Mouse (Mus musculus): Measurements from ENCODE around the gene Bend4. TPM values are rescaled to one million over a fixed set of nuclear protein-coding genes. Genes with fewer than 3 reads are reported as not detected.

Gene Bend4
- polyA plus RNA-seq, 1 experiment = 3.0 TPM

- Histone ChIP-seq H3K4me3 (ENCODE audit: insufficient read depth, low read length) (no peak overlapping the region), H3K27ac (ENCODE audit: insufficient read depth, low read length) (no peak overlapping the region), H3K4me1 (ENCODE audit: control insufficient read depth, insufficient read depth, low read length) (0 out of 2 replicates have a peak, but pooled peaks cover 2% of the 10 kb centered on the region)
- TF ChIP-seq POLR2A (IDR thresholded peaks at IDR 0.05; ENCODE audit: extremely low read depth, insufficient read depth, low read length) (no peak), CTCF (IDR thresholded peaks at IDR 0.05; ENCODE audit: extremely low read depth, insufficient read depth, low read length) (no peak)
Observed at GRCm38 (mm10) chr5:67347060-67347459, 81.0 kb downstream of the Bend4 start.

Other genes with a start within 250 kb of the Bend4 start
- 48.8 and 67.7 TPM in 2 replicates for gene Tmem33, start 167.7 kb downstream of the Bend4 start, polyA plus RNA-seq (2012; rRNA removed)
- 110 and 132 TPM in 2 replicates for gene Slc30a9, start 121.4 kb downstream of the Bend4 start, polyA plus RNA-seq (2012; rRNA removed)
- 0.85 and 1.0 TPM in 2 replicates for gene Shisa3, start 179.6 kb upstream of the Bend4 start, polyA plus RNA-seq (2012; rRNA removed)